ENCODE assay signal across 24 mouse cellular contexts in genomic region chr4:92502010-92502409, GRCm38 (mm10).
"Had no signal": no experiment of that assay in that cellular context is flagged by ENCODE, and none has a peak within 500 bp of the region (broad histone marks: within the 10 kb centered on the region; RNA-seq: fewer than 3 reads in every experiment).

No protein-coding gene starts in this region.

- H3K4me3 ChIP-seq: embryonic facial prominence, embryonic 10.5 days; embryonic facial prominence, embryonic 12.5 days; embryonic facial prominence, embryonic 13.5 days; embryonic facial prominence, embryonic 15.5 days; erythroblast, embryonic 14.5 days; forebrain, embryonic 10.5 days; forebrain, embryonic 12.5 days; forebrain, embryonic 13.5 days; forebrain, embryonic 15.5 days; gastrocnemius, adult 2 months; heart, adult 2 months; heart, embryonic 10.5 days had no signal

- H3K27ac ChIP-seq: embryonic facial prominence, embryonic 10.5 days; embryonic facial prominence, embryonic 12.5 days; embryonic facial prominence, embryonic 13.5 days; embryonic facial prominence, embryonic 15.5 days; forebrain, embryonic 10.5 days; forebrain, embryonic 12.5 days; forebrain, embryonic 13.5 days; forebrain, embryonic 15.5 days; gastrocnemius, adult 2 months; heart, adult 2 months; heart, embryonic 10.5 days had no signal

- H3K9ac ChIP-seq: embryonic facial prominence, embryonic 12.5 days; embryonic facial prominence, embryonic 13.5 days; embryonic facial prominence, embryonic 15.5 days; forebrain, embryonic 12.5 days; forebrain, embryonic 13.5 days; forebrain, embryonic 15.5 days; forebrain, postnatal 0 days had no signal

- DNase-seq: cerebellum, postnatal 10 days; cerebellum, postnatal 14 days; cerebellum, postnatal 25 days; cerebellum, postnatal 36 days; embryo, embryonic 11 days; forebrain, postnatal 0 days; gastrocnemius, adult 2 months; gastrocnemius, postnatal 10 days; gastrocnemius, postnatal 14 days; gastrocnemius, postnatal 25 days; gastrocnemius, postnatal 36 days; heart, adult 11 months; heart, adult 18-20 months; heart, adult 2 months had no signal

- H3K9me3 ChIP-seq: embryonic facial prominence, embryonic 10.5 days; embryonic facial prominence, embryonic 12.5 days; embryonic facial prominence, embryonic 13.5 days; embryonic facial prominence, embryonic 15.5 days; forebrain, embryonic 10.5 days; forebrain, embryonic 12.5 days; forebrain, embryonic 13.5 days; forebrain, embryonic 15.5 days; heart, embryonic 10.5 days had no signal

- H3K27me3 ChIP-seq: embryonic facial prominence, embryonic 12.5 days; embryonic facial prominence, embryonic 13.5 days; embryonic facial prominence, embryonic 15.5 days; forebrain, embryonic 12.5 days; forebrain, embryonic 13.5 days; forebrain, embryonic 15.5 days had no signal

- H3K4me1 ChIP-seq: embryonic facial prominence, embryonic 10.5 days; embryonic facial prominence, embryonic 12.5 days; embryonic facial prominence, embryonic 13.5 days; embryonic facial prominence, embryonic 15.5 days; forebrain, embryonic 10.5 days; forebrain, embryonic 12.5 days; forebrain, embryonic 13.5 days; forebrain, embryonic 15.5 days; heart, embryonic 10.5 days had no signal

- H3K36me3 ChIP-seq: embryonic facial prominence, embryonic 10.5 days; embryonic facial prominence, embryonic 12.5 days; embryonic facial prominence, embryonic 13.5 days; embryonic facial prominence, embryonic 15.5 days; forebrain, embryonic 10.5 days; forebrain, embryonic 12.5 days; forebrain, embryonic 15.5 days; heart, embryonic 10.5 days had no signal
